Mouse (Mus musculus) thymus, postnatal 25 days (tissue): Measurements from ENCODE around the gene Trim71.
A peak's percentile ranks its signal among the peaks of the same experiment; 100 is the strongest.

ENCODE experiments used
- DNase-seq: peaks from one replicate; pipeline ENCODE4 v3.0.0; 2022

Gene Trim71

DNA sequence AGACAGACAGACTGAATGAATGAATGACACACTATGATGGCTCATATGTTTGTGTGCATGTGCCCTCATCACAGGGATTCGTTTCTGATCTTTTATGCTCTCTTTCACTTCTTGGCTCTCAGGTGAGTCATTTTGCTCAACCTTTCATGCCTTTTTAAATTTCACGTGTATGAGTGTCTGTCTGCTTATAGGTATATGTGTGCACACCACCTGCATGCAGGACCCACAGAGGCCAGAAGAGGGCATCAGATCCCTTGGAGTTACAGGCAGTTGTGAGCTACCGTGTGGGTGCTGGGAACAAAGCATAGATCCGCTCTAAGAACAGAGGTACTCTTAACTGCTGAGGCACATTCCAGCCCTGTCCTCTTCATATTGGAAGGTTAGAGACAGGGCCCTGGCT, 95.5 kb downstream of the Trim71 start:
- DNase-seq, result no peak

GRCm38 (mm10) chr9:114468217-114468616, 96.0 kb downstream of the Trim71 start:
- DNase-seq, result no peak

DNA sequence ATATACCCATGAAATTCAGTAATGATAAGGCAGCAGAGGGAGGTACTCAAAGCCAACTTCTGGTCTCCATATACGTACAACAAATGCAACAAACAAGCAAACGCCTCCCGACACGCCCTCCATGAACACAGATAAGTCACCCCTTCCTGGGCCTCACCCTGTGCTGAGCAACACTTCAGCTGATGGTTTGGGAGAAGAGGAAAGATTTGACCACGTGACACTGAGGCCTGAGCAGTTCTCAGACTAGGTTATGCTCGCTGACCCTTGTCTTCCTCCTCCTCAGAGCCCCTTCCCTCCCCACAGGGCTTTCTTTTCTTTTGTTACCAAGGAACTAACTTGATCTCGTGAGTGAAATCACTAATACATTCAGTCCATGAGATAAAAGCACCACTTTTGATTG, 97.3 kb downstream of the Trim71 start:
- no peak for DNase-seq

- DNase-seq, result no peak
These were observed 98.7 kb downstream of the Trim71 start for GRCm38 (mm10) chr9:114465442-114465841.

GRCm38 (mm10) chr9:114462569-114462968, 101.6 kb downstream of the Trim71 start:
- DNase-seq, result peak; percentile 28

- DNase-seq, result no peak
These were observed 105.7 kb downstream of the Trim71 start for GRCm38 (mm10) chr9:114458436-114458835.
